ENCODE assay signal across 8 mouse cellular contexts in genomic region chr2:91971231-91972097, GRCm38 (mm10). TPM values are rescaled to one million over a fixed set of nuclear protein-coding genes. Genes with fewer than 3 reads are reported as not detected.
DNase-seq lines count a peak whose midpoint lies in the region; ATAC-seq and TF ChIP-seq lines count a peak whose summit lies in the region.

No protein-coding gene starts in this region.

- H3K9me3 ChIP-seq in forebrain, embryonic 16.5 days (ENCODE audit: control insufficient read depth, low read length), result no peaks in the 10 kb centered on the region
- no peaks in the 10 kb centered on the region for H3K9me3 ChIP-seq in hindbrain, embryonic 12.5 days (replicated peaks)
- no peaks in the 10 kb centered on the region for H3K9me3 ChIP-seq in limb, embryonic 13.5 days

- no peak for TF ChIP-seq CTCF in bone marrow, adult 2 months (IDR thresholded peaks at IDR 0.05; ENCODE audit: control insufficient read depth, insufficient read depth, low read length)

- H3K9ac ChIP-seq in forebrain, embryonic 16.5 days (replicated peaks; ENCODE audit: low read depth, low read length), result peak overlapping the region; percentile 43
- peak overlapping the region; percentile 47 for H3K9ac ChIP-seq in hindbrain, embryonic 12.5 days
- no peak overlapping the region for H3K9ac ChIP-seq in limb, embryonic 13.5 days

- H3K4me2 ChIP-seq in forebrain, embryonic 16.5 days (ENCODE audit: low read length), result peak overlapping the region; percentile 43
- H3K4me2 ChIP-seq in hindbrain, embryonic 12.5 days (replicated peaks), result peak overlapping the region; percentile 35
- H3K4me2 ChIP-seq in limb, embryonic 13.5 days (replicated peaks), result peak overlapping the region; percentile 23

- H3K36me3 ChIP-seq in forebrain, embryonic 16.5 days (ENCODE audit: control insufficient read depth, insufficient read depth), result no peaks in the 10 kb centered on the region
- no peaks in the 10 kb centered on the region for H3K36me3 ChIP-seq in hindbrain, embryonic 12.5 days
- H3K36me3 ChIP-seq in limb, embryonic 13.5 days, result no peaks in the 10 kb centered on the region

- peak; percentile 23 for DNase-seq in CD4-positive, CD25-positive, alpha-beta regulatory T cell, adult 2 months (ENCODE audit: low read depth, low spot score)
- DNase-seq in testis, postnatal 14 days (ENCODE audit: low spot score), result no peak
- no peak for DNase-seq in thymus, postnatal 25 days

- H3K27ac ChIP-seq in bone marrow, adult 2 months (ENCODE audit: control insufficient read depth, insufficient read depth, low read depth, low read length, poor library complexity), result peak overlapping the region; percentile 72
- H3K27ac ChIP-seq in forebrain, embryonic 16.5 days (ENCODE audit: low read length), result peak overlapping the region; percentile 81
- peak overlapping the region; percentile 35; the same call in 1 of the 2 replicates for H3K27ac ChIP-seq in hindbrain, embryonic 12.5 days
- H3K27ac ChIP-seq in limb, embryonic 13.5 days, result no peak overlapping the region; the same call in none of the 2 replicates

- no peak for TF ChIP-seq POLR2A in bone marrow, adult 2 months (IDR thresholded peaks at IDR 0.05; ENCODE audit: borderline replicate concordance, control insufficient read depth, low read depth, low read length)

- peaks cover 4% of the 10 kb centered on the region for H3K4me1 ChIP-seq in bone marrow, adult 2 months (ENCODE audit: control insufficient read depth, insufficient read depth, low read length)
- H3K4me1 ChIP-seq in forebrain, embryonic 16.5 days (replicated peaks; ENCODE audit: control insufficient read depth, insufficient read depth, low read length), result peaks cover 33% of the 10 kb centered on the region
- peaks cover 33% of the 10 kb centered on the region for H3K4me1 ChIP-seq in hindbrain, embryonic 12.5 days
- peaks cover 38% of the 10 kb centered on the region for H3K4me1 ChIP-seq in limb, embryonic 13.5 days

- 24% methylated on average over 21 of the region's 21 CpGs for WGBS in bone marrow, adult 2 months
- WGBS in forebrain, embryonic 16.5 days, result 7% methylated on average over 20 of the region's 21 CpGs
- WGBS in hindbrain, embryonic 12.5 days, result 16% methylated on average over 21 of the region's 21 CpGs
- WGBS in limb, embryonic 13.5 days, result 28% methylated on average over 21 of the region's 21 CpGs

- peaks cover 14% of the 10 kb centered on the region for H3K27me3 ChIP-seq in forebrain, embryonic 16.5 days (replicated peaks; ENCODE audit: control insufficient read depth, insufficient read depth, low read length)
- peaks cover 61% of the 10 kb centered on the region for H3K27me3 ChIP-seq in hindbrain, embryonic 12.5 days
- H3K27me3 ChIP-seq in limb, embryonic 13.5 days, result peaks cover 65% of the 10 kb centered on the region

- ATAC-seq in forebrain, embryonic 16.5 days, result peak; percentile 77
- ATAC-seq in hindbrain, embryonic 12.5 days (ENCODE audit: low FRiP score), result no peak
- ATAC-seq in limb, embryonic 13.5 days (ENCODE audit: low FRiP score, low read depth), result no peak
- peak; percentile 51; the same call in 1 of the 2 replicates for ATAC-seq in monocyte, adult 5-6 weeks (replicated peaks; ENCODE audit: insufficient number of reproducible peaks, low FRiP score, low TSS enrichment, poor library complexity, severe bottlenecking)

- peak overlapping the region; percentile 10 for H3K4me3 ChIP-seq in bone marrow, adult 2 months (replicated peaks; ENCODE audit: control insufficient read depth, low read depth, low read length)
- H3K4me3 ChIP-seq in forebrain, embryonic 16.5 days (replicated peaks; ENCODE audit: low read length), result peak overlapping the region; percentile 7; the same call in 1 of the 2 replicates
- H3K4me3 ChIP-seq in hindbrain, embryonic 12.5 days, result no peak overlapping the region
- H3K4me3 ChIP-seq in limb, embryonic 13.5 days, result no peak overlapping the region

RNA-seq across cellular contexts. Expression of gene Dgkz, which starts 4.2 kb away (rescaled TPM):
- 82.4 and 229 TPM in 2 replicates for polyA plus RNA-seq in bone marrow, adult 2 months (2011; ENCODE audit: insufficient read depth, insufficient read length, low replicate concordance, missing spikeins)
- polyA plus RNA-seq in forebrain, embryonic 16.5 days (2015; fragmentation: Nextera tagmentation; extraction: Ambion mirVana), result 28.7 and 33.6 TPM in 2 replicates
- polyA plus RNA-seq in hindbrain, embryonic 12.5 days (2016; fragmentation: Nextera tagmentation; extraction: Ambion mirVana), result 30.9 and 31.9 TPM in 2 replicates
- 33.0 and 34.0 TPM in 2 replicates for polyA plus RNA-seq in limb, embryonic 13.5 days (2015; fragmentation: Nextera tagmentation; extraction: Ambion mirVana)
- 83.0 to 148 TPM (median 110 TPM) in 3 replicates for total RNA-seq in monocyte, adult 5-6 weeks (2017)

RNA-seq across cellular contexts. Expression of gene Gm9821, which starts 26.0 kb away (rescaled TPM):
- polyA plus RNA-seq in bone marrow, adult 2 months (2011; ENCODE audit: insufficient read depth, insufficient read length, low replicate concordance, missing spikeins), result not detected in 2 replicates
- polyA plus RNA-seq in forebrain, embryonic 16.5 days (2015; fragmentation: Nextera tagmentation; extraction: Ambion mirVana), result 0.37 and 0.46 TPM in 2 replicates
- polyA plus RNA-seq in hindbrain, embryonic 12.5 days (2016; fragmentation: Nextera tagmentation; extraction: Ambion mirVana), result 0.50 and 0.57 TPM in 2 replicates
- polyA plus RNA-seq in limb, embryonic 13.5 days (2015; fragmentation: Nextera tagmentation; extraction: Ambion mirVana), result 0.27 and 0.61 TPM in 2 replicates
- 0.29 to 0.97 TPM (median 0.32 TPM) in 3 replicates for total RNA-seq in monocyte, adult 5-6 weeks (2017)

RNA-seq across cellular contexts. Expression of gene Mdk, which starts 39.4 kb away (rescaled TPM):
- 14.9 and 18.6 TPM in 2 replicates for polyA plus RNA-seq in bone marrow, adult 2 months (2011; ENCODE audit: insufficient read depth, insufficient read length, low replicate concordance, missing spikeins)
- polyA plus RNA-seq in forebrain, embryonic 16.5 days (2015; fragmentation: Nextera tagmentation; extraction: Ambion mirVana), result 256 and 290 TPM in 2 replicates
- 904 and 962 TPM in 2 replicates for polyA plus RNA-seq in hindbrain, embryonic 12.5 days (2016; fragmentation: Nextera tagmentation; extraction: Ambion mirVana)
- polyA plus RNA-seq in limb, embryonic 13.5 days (2015; fragmentation: Nextera tagmentation; extraction: Ambion mirVana), result 1,939 and 1,982 TPM in 2 replicates
- 10.2 TPM in 1 of 3 replicates, not detected in the others for total RNA-seq in monocyte, adult 5-6 weeks (2017)

RNA-seq across cellular contexts. Expression of gene Chrm4, which starts 44.4 kb away (rescaled TPM):
- polyA plus RNA-seq in bone marrow, adult 2 months (2011; ENCODE audit: insufficient read depth, insufficient read length, low replicate concordance, missing spikeins), result not detected in 2 replicates
- 2.4 and 2.6 TPM in 2 replicates for polyA plus RNA-seq in forebrain, embryonic 16.5 days (2015; fragmentation: Nextera tagmentation; extraction: Ambion mirVana)
- 0.77 and 1.0 TPM in 2 replicates for polyA plus RNA-seq in hindbrain, embryonic 12.5 days (2016; fragmentation: Nextera tagmentation; extraction: Ambion mirVana)
- 0.38 and 0.78 TPM in 2 replicates for polyA plus RNA-seq in limb, embryonic 13.5 days (2015; fragmentation: Nextera tagmentation; extraction: Ambion mirVana)
- 0.29 TPM in 1 of 3 replicates, not detected in the others for total RNA-seq in monocyte, adult 5-6 weeks (2017)

RNA-seq across cellular contexts. Expression of gene Creb3l1, which starts 52.8 kb away (rescaled TPM):
- polyA plus RNA-seq in bone marrow, adult 2 months (2011; ENCODE audit: insufficient read depth, insufficient read length, low replicate concordance, missing spikeins), result 1.6 and 1.7 TPM in 2 replicates
- 1.3 and 1.9 TPM in 2 replicates for polyA plus RNA-seq in forebrain, embryonic 16.5 days (2015; fragmentation: Nextera tagmentation; extraction: Ambion mirVana)
- polyA plus RNA-seq in hindbrain, embryonic 12.5 days (2016; fragmentation: Nextera tagmentation; extraction: Ambion mirVana), result 2.1 and 2.9 TPM in 2 replicates
- polyA plus RNA-seq in limb, embryonic 13.5 days (2015; fragmentation: Nextera tagmentation; extraction: Ambion mirVana), result 10.1 and 10.9 TPM in 2 replicates
- total RNA-seq in monocyte, adult 5-6 weeks (2017), result 0.78 TPM in 1 of 3 replicates, not detected in the others

Comparison
In these comparisons a context has a peak if more than half of its experiments do, and no peak if none do; other contexts are left out.
1. H3K4me3 ChIP-seq: peak in bone marrow, adult 2 months (single experiment) and forebrain, embryonic 16.5 days (single experiment); none in hindbrain, embryonic 12.5 days (single experiment) and limb, embryonic 13.5 days (single experiment).
2. ATAC-seq: peak in forebrain, embryonic 16.5 days (single experiment) and monocyte, adult 5-6 weeks (single experiment); none in hindbrain, embryonic 12.5 days (single experiment) and limb, embryonic 13.5 days (single experiment).
3. RNA of gene Mdk, which starts 39.4 kb away (polyA plus RNA-seq): 1,939 to 1,982 TPM in limb, embryonic 13.5 days, 904 to 962 TPM in hindbrain, embryonic 12.5 days and 256 to 290 TPM in forebrain, embryonic 16.5 days; 14.9 to 18.6 TPM in bone marrow, adult 2 months; every median in the first group is over 10 times any median in the second.
4. Peak in every context shown above with its lines, with median percentiles within 50 percentile points of each other: H3K4me2 ChIP-seq.